Mouse (Mus musculus): Measurements from ENCODE around the gene BC048671. TPM values are rescaled to one million over a fixed set of nuclear protein-coding genes. Genes with fewer than 3 reads are reported as not detected.

The BC048671 gene
- polyA plus RNA-seq (2012; rRNA removed) = not detected in 2 replicates

- TF ChIP-seq POLR2A (IDR thresholded peaks at IDR 0.05; ENCODE audit: borderline replicate concordance, extremely low read depth, insufficient read depth, insufficient read length, poor library complexity, severe bottlenecking) (no peak), CTCF (IDR thresholded peaks at IDR 0.05; ENCODE audit: borderline replicate concordance, extremely low read depth, insufficient read depth, insufficient read length) (no peak)
- no peak for DNase-seq (ENCODE audit: low read depth)
These were observed at the start of gene BC048671 for GRCm38 (mm10) chr6:90300919-90301318. Gene BC048671 (plus strand): TSS chr6:90301219.

- TF ChIP-seq POLR2A (IDR thresholded peaks at IDR 0.05; ENCODE audit: borderline replicate concordance, extremely low read depth, insufficient read depth, insufficient read length, poor library complexity, severe bottlenecking) = no peak
- TF ChIP-seq CTCF (IDR thresholded peaks at IDR 0.05; ENCODE audit: borderline replicate concordance, extremely low read depth, insufficient read depth, insufficient read length) = peak; percentile 35; the same call in 1 of the 2 replicates
- peak; percentile 7 for DNase-seq (ENCODE audit: low read depth)
These were observed 12.8 kb upstream of the BC048671 start for GRCm38 (mm10) chr6:90288265-90288664.

- TF ChIP-seq CTCF (IDR thresholded peaks at IDR 0.05; ENCODE audit: borderline replicate concordance, extremely low read depth, insufficient read depth, insufficient read length) = no peak
- TF ChIP-seq POLR2A (IDR thresholded peaks at IDR 0.05; ENCODE audit: borderline replicate concordance, extremely low read depth, insufficient read depth, insufficient read length, poor library complexity, severe bottlenecking) = no peak
- no peak for DNase-seq (ENCODE audit: low read depth)
These were observed 5.4 kb downstream of the BC048671 start for GRCm38 (mm10) chr6:90306315-90306975.

GRCm38 (mm10) chr6:90308839-90309778 is 8.1 kb downstream of the BC048671 start:
- DNase-seq (ENCODE audit: low read depth) = no peak
- TF ChIP-seq POLR2A (IDR thresholded peaks at IDR 0.05; ENCODE audit: borderline replicate concordance, extremely low read depth, insufficient read depth, insufficient read length, poor library complexity, severe bottlenecking) = no peak
- no peak for TF ChIP-seq CTCF (IDR thresholded peaks at IDR 0.05; ENCODE audit: borderline replicate concordance, extremely low read depth, insufficient read depth, insufficient read length)

- TF ChIP-seq CTCF (IDR thresholded peaks at IDR 0.05; ENCODE audit: borderline replicate concordance, extremely low read depth, insufficient read depth, insufficient read length) = no peak
- no peak for TF ChIP-seq POLR2A (IDR thresholded peaks at IDR 0.05; ENCODE audit: borderline replicate concordance, extremely low read depth, insufficient read depth, insufficient read length, poor library complexity, severe bottlenecking)
- no peak for DNase-seq (ENCODE audit: low read depth)
These were observed 14.9 kb downstream of the BC048671 start for GRCm38 (mm10) chr6:90315961-90316360.

GRCm38 (mm10) chr6:90317510-90318258 is 16.7 kb downstream of the BC048671 start:
- no peak for DNase-seq (ENCODE audit: low read depth)
- TF ChIP-seq CTCF (IDR thresholded peaks at IDR 0.05; ENCODE audit: borderline replicate concordance, extremely low read depth, insufficient read depth, insufficient read length) = no peak
- TF ChIP-seq POLR2A (IDR thresholded peaks at IDR 0.05; ENCODE audit: borderline replicate concordance, extremely low read depth, insufficient read depth, insufficient read length, poor library complexity, severe bottlenecking) = no peak

- TF ChIP-seq CTCF (IDR thresholded peaks at IDR 0.05; ENCODE audit: borderline replicate concordance, extremely low read depth, insufficient read depth, insufficient read length) (no peak), POLR2A (IDR thresholded peaks at IDR 0.05; ENCODE audit: borderline replicate concordance, extremely low read depth, insufficient read depth, insufficient read length, poor library complexity, severe bottlenecking) (no peak)
These were observed 18.0 kb downstream of the BC048671 start for GRCm38 (mm10) chr6:90319019-90319418.

GRCm38 (mm10) chr6:90319475-90320191 is 18.6 kb downstream of the BC048671 start:
- DNase-seq (ENCODE audit: low read depth) = no peak
- no peak for TF ChIP-seq POLR2A (IDR thresholded peaks at IDR 0.05; ENCODE audit: borderline replicate concordance, extremely low read depth, insufficient read depth, insufficient read length, poor library complexity, severe bottlenecking)
- TF ChIP-seq CTCF (IDR thresholded peaks at IDR 0.05; ENCODE audit: borderline replicate concordance, extremely low read depth, insufficient read depth, insufficient read length) = no peak

More at GRCm38 (mm10) chr6:90319019-90319418, 18.0 kb downstream of the BC048671 start:
- DNase-seq (ENCODE audit: low read depth) = no peak

GRCm38 (mm10) chr6:90320429-90320828 is 19.4 kb downstream of the BC048671 start:
- TF ChIP-seq POLR2A (IDR thresholded peaks at IDR 0.05; ENCODE audit: borderline replicate concordance, extremely low read depth, insufficient read depth, insufficient read length, poor library complexity, severe bottlenecking) (no peak), CTCF (IDR thresholded peaks at IDR 0.05; ENCODE audit: borderline replicate concordance, extremely low read depth, insufficient read depth, insufficient read length) (no peak)
- DNase-seq (ENCODE audit: low read depth) = no peak

- TF ChIP-seq CTCF (IDR thresholded peaks at IDR 0.05; ENCODE audit: borderline replicate concordance, extremely low read depth, insufficient read depth, insufficient read length) (no peak), POLR2A (IDR thresholded peaks at IDR 0.05; ENCODE audit: borderline replicate concordance, extremely low read depth, insufficient read depth, insufficient read length, poor library complexity, severe bottlenecking) (no peak)
These were observed 20.8 kb downstream of the BC048671 start for GRCm38 (mm10) chr6:90321811-90322210.

More at GRCm38 (mm10) chr6:90321811-90322210, 20.8 kb downstream of the BC048671 start:
- no peak for DNase-seq (ENCODE audit: low read depth)

Data from brain, embryonic 14.5 days (tissue).